ENCODE assay signal across 7 mouse cellular contexts in the genomic region with DNA sequence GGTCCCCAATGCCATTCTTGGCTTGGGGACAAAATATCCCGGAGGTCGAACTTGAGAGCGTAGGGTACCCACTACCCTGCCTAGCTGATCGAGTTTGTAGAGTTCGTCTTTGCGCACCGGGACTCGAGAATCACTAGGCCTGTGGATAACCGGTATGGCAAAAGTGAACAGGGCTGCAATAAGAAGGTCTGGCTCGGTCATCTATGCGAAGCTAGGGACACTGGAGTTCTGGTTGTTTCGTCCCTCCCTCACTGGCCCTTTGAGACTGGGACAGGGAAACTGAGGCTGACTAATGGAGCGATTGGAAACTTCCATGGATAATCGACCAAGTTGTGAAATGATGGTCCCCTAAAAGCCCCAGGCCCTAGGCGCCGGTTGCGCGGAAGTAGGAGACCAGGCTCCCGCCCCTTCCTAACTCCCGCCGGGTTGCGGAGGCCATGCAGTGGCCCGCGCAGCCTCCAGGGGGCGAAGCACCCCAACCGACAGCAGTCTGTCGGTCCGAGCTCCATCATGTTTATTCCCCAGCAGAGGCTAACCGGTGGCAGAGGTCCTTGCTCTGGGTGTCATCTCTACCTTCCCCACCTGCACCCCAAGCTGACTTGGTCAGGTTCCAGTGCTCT. TPM values are rescaled to one million over a fixed set of nuclear protein-coding genes. Genes with fewer than 3 reads are reported as not detected.
DNase-seq lines count a peak whose midpoint lies in the region; ATAC-seq and TF ChIP-seq lines count a peak whose summit lies in the region.

No protein-coding gene starts in this region.

- H3K27me3 ChIP-seq in hindbrain, embryonic 15.5 days: no peaks in the 10 kb centered on the region
- H3K27me3 ChIP-seq in limb, embryonic 11.5 days (ENCODE audit: control insufficient read depth, insufficient read depth, low read length): no peaks in the 10 kb centered on the region
- H3K27me3 ChIP-seq in midbrain, embryonic 11.5 days (ENCODE audit: control insufficient read depth, insufficient read depth, low read length): no peaks in the 10 kb centered on the region

- H3K4me2 ChIP-seq in hindbrain, embryonic 15.5 days: peak overlapping the region; percentile 92
- peak overlapping the region; percentile 87 for H3K4me2 ChIP-seq in limb, embryonic 11.5 days (ENCODE audit: low read depth, severe bottlenecking)
- H3K4me2 ChIP-seq in midbrain, embryonic 11.5 days: peak overlapping the region; percentile 78

- peak; percentile 93 for TF ChIP-seq CTCF in gastrocnemius, adult 2 months (IDR thresholded peaks at IDR 0.05)

- intact Hi-C loops in gastrocnemius, adult 2 months (cut with DNase I): loop anchor here (5.0 kb wide), 1 partner anchor 39 kb away; no protein-coding TSS in a partner anchor

- DNase-seq in adrenal gland, adult (ENCODE audit: inconsistent age in 2 of 2, low spot score in 1 of 2): peak; percentile 91 to 97
- DNase-seq in cerebellum, postnatal 36 days: peak; percentile 54 to 72
- DNase-seq in gastrocnemius, adult 2 months: peak; percentile 88
- peak; percentile 88 for DNase-seq in limb, embryonic 11.5 days (ENCODE audit: low spot score)
- DNase-seq in midbrain, embryonic 11.5 days (ENCODE audit: low spot score, missing footprints): peak; percentile 98
- DNase-seq in spleen, adult 12 weeks (ENCODE audit: low spot score): peak; percentile 85

- peak overlapping the region; percentile 76; the same call in 1 of the 2 replicates for H3K9ac ChIP-seq in hindbrain, embryonic 15.5 days
- H3K9ac ChIP-seq in limb, embryonic 11.5 days (ENCODE audit: low read length): peak overlapping the region; percentile 34
- peak overlapping the region; percentile 74 for H3K9ac ChIP-seq in midbrain, embryonic 11.5 days (ENCODE audit: low read length)

- H3K9me3 ChIP-seq in hindbrain, embryonic 15.5 days: no peaks in the 10 kb centered on the region
- no peaks in the 10 kb centered on the region for H3K9me3 ChIP-seq in limb, embryonic 11.5 days (ENCODE audit: control insufficient read depth, low read length)
- no peaks in the 10 kb centered on the region for H3K9me3 ChIP-seq in midbrain, embryonic 11.5 days (ENCODE audit: control insufficient read depth, low read length)

- peaks cover 3% of the 10 kb centered on the region; the same call in 1 of the 2 replicates for H3K36me3 ChIP-seq in hindbrain, embryonic 15.5 days
- no peaks in the 10 kb centered on the region for H3K36me3 ChIP-seq in limb, embryonic 11.5 days (ENCODE audit: control insufficient read depth, insufficient read depth, low read length)
- H3K36me3 ChIP-seq in midbrain, embryonic 11.5 days (ENCODE audit: control insufficient read depth, insufficient read depth, low read length): no peaks in the 10 kb centered on the region

- peak; percentile 3; the same call in 1 of the 2 replicates for ATAC-seq in hindbrain, embryonic 15.5 days (ENCODE audit: low FRiP score, low read depth)
- peak; percentile 10; the same call in 1 of the 2 replicates for ATAC-seq in limb, embryonic 11.5 days (ENCODE audit: insufficient number of reproducible peaks, low FRiP score, low TSS enrichment, low read depth)
- ATAC-seq in midbrain, embryonic 11.5 days (ENCODE audit: low FRiP score): peak; percentile 47

- peak overlapping the region; percentile 92 for H3K27ac ChIP-seq in gastrocnemius, adult 2 months
- peak overlapping the region; percentile 91 for H3K27ac ChIP-seq in hindbrain, embryonic 15.5 days (replicated peaks)
- H3K27ac ChIP-seq in limb, embryonic 11.5 days (replicated peaks; ENCODE audit: low read depth, low read length): peak overlapping the region; percentile 67
- H3K27ac ChIP-seq in midbrain, embryonic 11.5 days (ENCODE audit: low read depth, low read length): peak overlapping the region; percentile 70

- H3K4me1 ChIP-seq in hindbrain, embryonic 15.5 days (replicated peaks): peaks cover 43% of the 10 kb centered on the region
- H3K4me1 ChIP-seq in limb, embryonic 11.5 days (ENCODE audit: control insufficient read depth, insufficient read depth, low read length): peaks cover 14% of the 10 kb centered on the region
- peaks cover 23% of the 10 kb centered on the region for H3K4me1 ChIP-seq in midbrain, embryonic 11.5 days (ENCODE audit: control insufficient read depth, insufficient read depth, low read length)

- H3K4me3 ChIP-seq in gastrocnemius, adult 2 months: peak overlapping the region; percentile 80
- H3K4me3 ChIP-seq in hindbrain, embryonic 15.5 days: peak overlapping the region; percentile 87
- peak overlapping the region; percentile 69 for H3K4me3 ChIP-seq in limb, embryonic 11.5 days (ENCODE audit: low read depth, low read length)
- peak overlapping the region; percentile 74 for H3K4me3 ChIP-seq in midbrain, embryonic 11.5 days (ENCODE audit: low read depth, low read length)

- under 1% methylated on average over 29 of the region's 29 CpGs for WGBS in hindbrain, embryonic 15.5 days
- 0% methylated on average over 29 of the region's 29 CpGs for WGBS in limb, embryonic 11.5 days
- under 1% methylated on average over 29 of the region's 29 CpGs for WGBS in midbrain, embryonic 11.5 days

RNA-seq across cellular contexts. Expression of a gene that starts 1.1 kb away (rescaled TPM):
- 1 to 10 TPM in 1 of 2 experiments, under 1 TPM in 1; 0.92 to 1.9 TPM for total RNA-seq in gastrocnemius, adult 2 months (2021)
- 6.3 and 6.7 TPM in 2 replicates for polyA plus RNA-seq in hindbrain, embryonic 15.5 days (2015; fragmentation: Nextera tagmentation; extraction: Ambion mirVana)
- 5.7 and 6.6 TPM in 2 replicates for polyA plus RNA-seq in limb, embryonic 11.5 days (2014; fragmentation: Nextera tagmentation; extraction: Ambion mirVana)
- 3.1 and 3.2 TPM in 2 replicates for polyA plus RNA-seq in midbrain, embryonic 11.5 days (2014; fragmentation: Nextera tagmentation; extraction: Ambion mirVana)

RNA-seq across cellular contexts. Expression of a gene that starts 11.9 kb away (rescaled TPM):
- total RNA-seq in gastrocnemius, adult 2 months (2021): 10 to 100 TPM; 60.6 to 61.7 TPM
- 134 and 159 TPM in 2 replicates for polyA plus RNA-seq in hindbrain, embryonic 15.5 days (2015; fragmentation: Nextera tagmentation; extraction: Ambion mirVana)
- 114 and 121 TPM in 2 replicates for polyA plus RNA-seq in limb, embryonic 11.5 days (2014; fragmentation: Nextera tagmentation; extraction: Ambion mirVana)
- polyA plus RNA-seq in midbrain, embryonic 11.5 days (2014; fragmentation: Nextera tagmentation; extraction: Ambion mirVana): 90.8 and 109 TPM in 2 replicates

RNA-seq across cellular contexts. Expression of a gene that starts 16.9 kb away (rescaled TPM):
- 10 to 100 TPM in 1 of 2 experiments, 1 to 10 TPM in 1; 9.8 to 10.4 TPM for total RNA-seq in gastrocnemius, adult 2 months (2021)
- 30.0 and 33.7 TPM in 2 replicates for polyA plus RNA-seq in hindbrain, embryonic 15.5 days (2015; fragmentation: Nextera tagmentation; extraction: Ambion mirVana)
- 27.2 and 32.6 TPM in 2 replicates for polyA plus RNA-seq in limb, embryonic 11.5 days (2014; fragmentation: Nextera tagmentation; extraction: Ambion mirVana)
- polyA plus RNA-seq in midbrain, embryonic 11.5 days (2014; fragmentation: Nextera tagmentation; extraction: Ambion mirVana): 21.6 and 23.5 TPM in 2 replicates

RNA-seq across cellular contexts. Expression of a gene that starts 24.4 kb away (rescaled TPM):
- total RNA-seq in gastrocnemius, adult 2 months (2021): 10 to 100 TPM; 17.0 to 17.5 TPM
- polyA plus RNA-seq in hindbrain, embryonic 15.5 days (2015; fragmentation: Nextera tagmentation; extraction: Ambion mirVana): 64.2 and 71.6 TPM in 2 replicates
- polyA plus RNA-seq in limb, embryonic 11.5 days (2014; fragmentation: Nextera tagmentation; extraction: Ambion mirVana): 68.8 and 73.0 TPM in 2 replicates
- 60.2 and 62.3 TPM in 2 replicates for polyA plus RNA-seq in midbrain, embryonic 11.5 days (2014; fragmentation: Nextera tagmentation; extraction: Ambion mirVana)

RNA-seq across cellular contexts. Expression of a gene that starts 24.4 kb away (rescaled TPM):
- total RNA-seq in gastrocnemius, adult 2 months (2021): under 1 TPM; 0.48 to 0.89 TPM
- 4.8 and 5.4 TPM in 2 replicates for polyA plus RNA-seq in hindbrain, embryonic 15.5 days (2015; fragmentation: Nextera tagmentation; extraction: Ambion mirVana)
- polyA plus RNA-seq in limb, embryonic 11.5 days (2014; fragmentation: Nextera tagmentation; extraction: Ambion mirVana): 9.7 and 9.8 TPM in 2 replicates
- polyA plus RNA-seq in midbrain, embryonic 11.5 days (2014; fragmentation: Nextera tagmentation; extraction: Ambion mirVana): 5.4 and 6.9 TPM in 2 replicates

Comparison
In these comparisons a context has a peak if more than half of its experiments do, and no peak if none do; other contexts are left out.
1. Peak in every context shown above with its lines: DNase-seq, ATAC-seq, H3K4me3 ChIP-seq and H3K27ac ChIP-seq.